Mouse (Mus musculus) urinary bladder, adult 18-20 months (tissue): ENCODE results near the gene Prpf4b.
"Not testable (repeated sequence)": the region's sequence is repeated elsewhere in the genome, so short reads cannot be mapped to it uniquely, and the experiment has no call there.

Source experiments
- DNase-seq, 2 experiments: peaks; one replicate each; pipeline ENCODE4 v3.0.0; 2022; ENCODE audit warnings: low spot score in 2 of 2, mixed read lengths in 2 of 2

Gene Prpf4b

DNA sequence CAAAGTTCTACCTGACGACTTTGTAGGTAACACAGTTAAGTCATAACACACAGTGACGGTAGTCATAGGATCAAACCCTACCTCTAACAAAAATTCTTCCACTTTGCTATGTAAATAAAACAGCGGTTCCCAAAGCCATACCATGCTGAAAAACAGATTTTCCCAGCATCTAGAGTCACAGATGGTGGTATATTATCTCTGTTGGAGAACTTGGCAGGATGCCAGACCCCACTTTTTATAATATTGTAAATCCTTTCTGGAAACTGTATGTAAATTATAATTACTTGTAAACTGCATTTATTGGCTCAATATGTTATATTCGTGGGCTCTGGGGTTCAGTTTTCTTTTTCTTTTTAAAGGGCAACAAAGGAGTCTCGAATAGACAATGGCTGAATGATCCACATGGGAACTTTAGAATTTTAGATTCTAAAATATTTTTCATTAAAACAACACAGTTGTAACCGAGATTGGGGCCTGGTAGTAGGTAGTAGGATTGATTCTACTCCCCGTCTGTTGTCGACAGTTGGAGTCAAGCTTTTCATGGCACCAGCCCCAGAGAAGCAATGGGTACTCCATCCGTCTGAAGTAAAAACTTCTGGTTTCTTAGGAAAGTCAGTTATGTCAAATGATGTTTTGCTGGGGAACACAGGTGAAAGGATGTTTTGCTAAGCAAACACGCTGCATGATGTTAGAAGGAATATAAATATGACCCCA, 60.0 kb downstream of the Prpf4b start:
- DNase-seq, result no peak

DNA sequence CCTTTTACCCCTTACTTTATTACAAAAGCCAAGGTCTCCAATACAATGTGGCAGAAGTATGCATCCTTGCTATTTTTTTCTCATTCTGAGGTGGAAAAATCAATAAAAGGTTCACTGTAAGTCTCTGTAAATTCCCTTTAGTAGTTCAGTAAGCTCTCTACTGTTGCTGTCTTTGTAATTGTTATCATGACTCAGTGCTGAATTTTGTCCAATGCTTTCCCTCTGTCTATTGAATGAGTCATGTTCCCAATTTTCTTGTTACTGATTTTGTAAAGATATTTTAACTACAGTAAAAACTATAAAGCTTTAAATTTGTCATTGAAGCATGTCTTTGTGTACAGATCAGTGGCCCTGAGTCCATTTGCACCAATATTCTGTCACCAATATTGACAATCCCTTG, 67.3 kb downstream of the Prpf4b start:
- no peak for DNase-seq

DNA sequence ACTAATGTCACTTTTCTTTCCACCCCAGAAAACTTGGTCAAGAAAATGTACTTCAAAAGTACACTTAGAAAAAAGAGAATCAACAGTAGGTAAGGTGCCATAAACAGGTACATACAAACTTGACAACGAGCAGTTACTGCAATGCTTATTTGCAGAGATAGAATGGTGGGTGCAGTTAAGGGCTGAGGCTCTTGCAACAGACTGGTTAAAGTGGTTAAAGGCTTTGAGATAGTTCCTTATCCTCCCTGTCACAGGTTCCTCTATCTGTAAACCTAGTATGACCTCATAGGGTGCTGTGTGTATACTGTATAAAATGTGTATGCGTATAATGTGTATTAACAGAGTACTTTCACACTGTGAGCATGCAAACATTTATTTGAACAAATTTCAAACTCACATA, 76.3 kb downstream of the Prpf4b start:
- not testable (repeated sequence) for DNase-seq
